Mouse (Mus musculus) midbrain, embryonic 11.5 days (tissue): ENCODE measurements around the gene Mcur1. TPM values are rescaled to one million over a fixed set of nuclear protein-coding genes. Genes with fewer than 3 reads are reported as not detected.
A peak's percentile ranks its signal among the peaks of the same experiment; 100 is the strongest.

Experiments
- ATAC-seq: fragments of 200-750 bp; cut with Nextera tagmentation; 2 replicates; pipeline ENCODE4 v1.8.0; 2017; ENCODE audit warnings: moderate TSS enrichment, moderate library complexity; ENCODE audit not compliant: low FRiP score
- DNase-seq: peaks from one replicate; pipeline ENCODE4 v3.0.0; 2015; ENCODE audit warnings: low spot score; ENCODE audit errors: missing footprints
- H3K27ac ChIP-seq: fragments of 300-500 bp; sonication (generic); 2 replicates; pipeline ENCODE4 v1.5.1; 2014; ENCODE audit warnings: low read depth, low read length
- H3K27me3 ChIP-seq: fragments of 300-500 bp; sonication (generic); 2 replicates; pipeline ENCODE4 v1.6.1; 2014; ENCODE audit warnings: mild to moderate bottlenecking, low read length, moderate library complexity, mixed read lengths; ENCODE audit not compliant: control insufficient read depth, insufficient read depth
- H3K36me3 ChIP-seq: fragments of 300-500 bp; sonication (generic); 2 replicates; pipeline ENCODE4 v1.6.1; 2014; ENCODE audit warnings: mild to moderate bottlenecking, low read length, moderate library complexity, mixed read lengths; ENCODE audit not compliant: control insufficient read depth, insufficient read depth
- H3K4me1 ChIP-seq: fragments of 300-500 bp; sonication (generic); 2 replicates; pipeline ENCODE4 v1.6.1; 2014; ENCODE audit warnings: low read length; ENCODE audit not compliant: control insufficient read depth, insufficient read depth
- H3K4me2 ChIP-seq: fragments of 300-500 bp; sonication (generic); 2 replicates; pipeline ENCODE4 v1.6.1; 2014; ENCODE audit warnings: mild to moderate bottlenecking, moderate library complexity
- H3K4me3 ChIP-seq: fragments of 300-500 bp; sonication (generic); 2 replicates; pipeline ENCODE4 v1.5.1; 2014; ENCODE audit warnings: low read depth, low read length
- H3K9ac ChIP-seq: fragments of 300-500 bp; sonication (generic); 2 replicates; pipeline ENCODE4 v1.6.1; 2014; ENCODE audit warnings: low read length
- H3K9me3 ChIP-seq: fragments of 300-500 bp; sonication (generic); 2 replicates; pipeline ENCODE4 v1.6.1; 2016; ENCODE audit warnings: low read length; ENCODE audit not compliant: control insufficient read depth
- WGBS: fragments of 180-500 bp; shearing (Covaris S2); extraction: QIAGEN DNeasy Blood & Tissue Kit; methylation state at CpG from one replicate; pipeline ENCODE4 v1.1.7; 2014; 5-methylcytosine and 5-hydroxymethylcytosine counted together
- polyA plus RNA-seq: library from polyadenylated mRNA; unstranded; fragments of >200 nt; fragmentation: Nextera tagmentation; extraction: Ambion mirVana; gene quantifications from 2 replicates; pipeline ENCODE4 v1.2.1, GENCODE M21; 2014

Mcur1 gene
- polyA plus RNA-seq, 1 experiment from 2014 or later = 11.2 TPM

- peaks cover 6% of the 10 kb centered on the region; the same call in 1 of the 2 replicates for H3K4me1 ChIP-seq
- H3K4me3 ChIP-seq = peak overlapping the region; percentile 65
- H3K27ac ChIP-seq = no peak overlapping the region
- H3K9me3 ChIP-seq = no peaks in the 10 kb centered on the region
- WGBS = 44% methylated on average over 6 of the region's 6 CpGs
- H3K36me3 ChIP-seq = no peaks in the 10 kb centered on the region
- DNase-seq (no peak), ATAC-seq (no peak)
- H3K9ac ChIP-seq = peak overlapping the region; percentile 84
- peak overlapping the region; percentile 93 for H3K4me2 ChIP-seq
- H3K27me3 ChIP-seq = peaks cover 4% of the 10 kb centered on the region; the same call in 1 of the 2 replicates
Observed at GRCm38 (mm10) chr13:43558959-43559358, 1.0 kb downstream of the Mcur1 start.

DNA sequence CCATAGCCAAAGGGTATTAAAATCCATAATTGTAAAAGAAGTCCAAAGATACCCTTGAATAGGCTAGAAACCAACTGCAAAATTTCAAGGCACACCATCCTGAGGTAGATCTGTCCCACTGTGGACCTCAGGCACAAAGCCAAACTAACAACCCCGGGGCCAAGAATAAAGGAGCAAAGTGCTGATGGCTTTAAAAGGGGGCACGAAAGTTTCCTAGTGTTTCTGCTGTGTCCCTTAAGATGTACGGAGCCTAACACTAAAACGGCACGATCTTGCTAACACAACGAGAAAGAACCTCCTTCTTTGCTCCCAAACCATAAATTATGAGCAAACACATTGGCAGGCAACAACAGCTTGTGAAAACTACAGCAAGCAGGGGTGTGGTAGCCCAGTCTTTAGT lies 1.6 kb downstream of the Mcur1 start:
- Histone ChIP-seq H3K36me3 (no peaks in the 10 kb centered on the region), H3K4me3 (no peak overlapping the region)
- WGBS = 87% methylated on average over 6 of the region's 6 CpGs

DNA sequence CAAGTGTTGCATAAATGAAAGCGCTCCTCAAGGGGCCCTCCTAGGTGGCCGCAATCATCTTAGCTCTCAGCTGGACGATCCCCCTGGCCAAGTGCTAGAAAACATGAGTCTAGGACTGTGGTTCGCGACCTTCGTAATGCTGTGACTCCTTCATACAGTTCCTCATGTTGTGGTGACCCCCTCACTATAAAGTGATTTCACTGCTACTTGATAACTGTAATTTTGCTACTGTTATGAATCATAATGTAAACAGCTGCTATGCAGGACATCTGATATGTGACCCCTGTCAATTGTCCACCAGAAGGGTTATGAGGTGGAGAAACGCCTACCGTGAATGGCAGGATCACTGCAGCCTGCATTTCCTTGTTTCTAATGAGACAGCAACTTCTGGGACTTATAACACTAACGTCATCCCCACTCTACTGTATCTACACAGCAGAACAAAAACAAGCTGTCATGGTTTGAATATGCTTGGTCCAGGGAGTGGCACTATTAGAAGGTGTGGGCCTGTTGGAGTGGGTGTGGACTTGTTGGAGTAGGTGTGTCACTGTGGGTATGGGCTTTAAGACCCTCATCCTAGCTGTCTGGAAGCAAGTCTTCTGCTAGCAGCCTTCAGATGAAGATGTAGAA lies 3.0 kb downstream of the Mcur1 start:
- Histone ChIP-seq H3K9me3 (no peaks in the 10 kb centered on the region), H3K27me3 (peaks cover 4% of the 10 kb centered on the region; the same call in 1 of the 2 replicates), H3K36me3 (no peaks in the 10 kb centered on the region), H3K4me1 (peaks cover 6% of the 10 kb centered on the region; the same call in 1 of the 2 replicates), H3K4me2 (no peak overlapping the region), H3K27ac (no peak overlapping the region), H3K4me3 (no peak overlapping the region), H3K9ac (no peak overlapping the region)
- no peak for ATAC-seq
- peak; percentile 64 for DNase-seq
- 93% methylated on average over 9 of the region's 9 CpGs for WGBS

More for the DNA sequence above, 1.6 kb downstream of the Mcur1 start:
- DNase-seq (no peak), ATAC-seq (no peak)
- H3K9me3 ChIP-seq = no peaks in the 10 kb centered on the region
- H3K27me3 ChIP-seq = peaks cover 4% of the 10 kb centered on the region; the same call in 1 of the 2 replicates
- H3K9ac ChIP-seq = no peak overlapping the region
- H3K27ac ChIP-seq = no peak overlapping the region
- H3K4me1 ChIP-seq = peaks cover 6% of the 10 kb centered on the region; the same call in 1 of the 2 replicates
- H3K4me2 ChIP-seq = no peak overlapping the region

DNA sequence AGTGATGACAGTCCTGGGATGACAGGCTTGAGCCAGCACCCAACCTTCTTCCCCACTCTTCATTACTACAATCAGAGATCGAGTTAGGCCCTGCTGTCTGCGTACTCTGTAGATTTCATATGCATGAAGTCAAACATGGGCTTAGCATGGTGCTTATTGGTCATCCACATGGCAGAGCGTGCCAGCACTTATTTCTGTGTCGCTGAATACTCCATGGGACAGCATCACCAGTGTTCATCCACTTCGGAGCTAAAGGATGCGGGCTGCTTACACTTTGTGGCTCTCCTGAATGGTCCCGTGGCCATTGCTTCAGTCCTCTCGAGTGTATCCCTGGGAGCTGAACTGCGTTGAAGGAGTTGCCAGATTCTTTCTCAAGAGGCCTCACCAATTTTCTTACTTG lies 4.7 kb downstream of the Mcur1 start:
- DNase-seq (peak; percentile 14), ATAC-seq (no peak)
- H3K4me3 ChIP-seq = no peak overlapping the region
- 89% methylated on average over 9 of the region's 9 CpGs for WGBS
- H3K36me3 ChIP-seq = no peaks in the 10 kb centered on the region; the same call in 1 of the 2 replicates
- H3K27ac ChIP-seq = no peak overlapping the region
- H3K9ac ChIP-seq = no peak overlapping the region
- no peak overlapping the region for H3K4me2 ChIP-seq
- peaks cover 4% of the 10 kb centered on the region; the same call in 1 of the 2 replicates for H3K27me3 ChIP-seq
- peaks cover 4% of the 10 kb centered on the region; the same call in 1 of the 2 replicates for H3K4me1 ChIP-seq
- H3K9me3 ChIP-seq = no peaks in the 10 kb centered on the region

DNA sequence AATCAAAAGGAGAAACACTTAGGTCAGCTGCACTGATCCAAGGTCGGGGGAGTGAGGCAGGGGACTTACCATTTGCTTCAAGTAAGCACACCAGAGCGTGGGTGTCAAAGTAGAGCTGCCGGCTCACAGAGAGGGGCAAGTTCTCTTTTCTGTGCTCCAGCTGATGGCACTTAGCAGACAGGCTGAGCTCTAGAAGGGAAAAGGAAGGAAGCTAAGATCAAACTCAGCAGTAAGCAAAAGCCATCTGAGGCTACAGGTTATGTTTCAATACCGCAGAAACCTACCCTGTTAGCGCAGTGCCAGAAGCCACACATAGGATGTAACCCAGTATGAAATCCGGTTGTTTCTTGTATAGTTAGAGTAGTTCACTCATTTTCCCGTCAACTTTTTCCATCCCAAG lies 5.2 kb downstream of the Mcur1 start:
- Histone ChIP-seq H3K9ac (no peak overlapping the region), H3K4me3 (no peak overlapping the region), H3K27me3 (peaks cover 4% of the 10 kb centered on the region; the same call in 1 of the 2 replicates), H3K4me2 (no peak overlapping the region), H3K4me1 (peaks cover 4% of the 10 kb centered on the region; the same call in 1 of the 2 replicates), H3K9me3 (no peaks in the 10 kb centered on the region), H3K27ac (no peak overlapping the region), H3K36me3 (no peaks in the 10 kb centered on the region; the same call in 1 of the 2 replicates)
- ATAC-seq = no peak
- DNase-seq = peak; percentile 6
- 89% methylated on average over 7 of the region's 7 CpGs for whole genome bisulfite sequencing

DNA sequence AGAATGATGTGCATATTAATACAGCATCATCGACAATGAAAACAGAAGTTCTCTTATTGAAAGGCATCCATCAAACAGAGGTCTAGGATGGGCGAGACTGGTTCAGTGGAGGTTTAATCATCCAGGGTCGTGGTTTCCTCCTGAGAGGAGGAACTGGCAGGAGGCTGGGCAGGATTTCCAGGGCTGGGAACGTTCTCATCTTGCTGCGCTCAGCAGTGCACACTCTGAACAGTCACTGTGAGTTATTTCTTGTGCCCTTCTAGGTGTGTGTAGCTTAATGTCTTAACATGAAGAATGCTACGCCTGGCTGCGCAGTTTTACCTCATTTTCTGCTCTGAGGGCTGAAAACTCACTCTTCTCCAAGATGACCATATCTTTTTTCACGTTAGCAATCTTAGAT lies 9.3 kb downstream of the Mcur1 start:
- no peaks in the 10 kb centered on the region for H3K9me3 ChIP-seq
- no peak overlapping the region for H3K27ac ChIP-seq
- H3K4me2 ChIP-seq = no peak overlapping the region
- no peak overlapping the region for H3K4me3 ChIP-seq
- H3K9ac ChIP-seq = no peak overlapping the region
- DNase-seq = peak; percentile 54
- 92% methylated on average over 8 of the region's 8 CpGs for WGBS
- H3K36me3 ChIP-seq = no peaks in the 10 kb centered on the region; the same call in 1 of the 2 replicates
- no peaks in the 10 kb centered on the region for H3K27me3 ChIP-seq
- H3K4me1 ChIP-seq = no peaks in the 10 kb centered on the region
- ATAC-seq = no peak

DNA sequence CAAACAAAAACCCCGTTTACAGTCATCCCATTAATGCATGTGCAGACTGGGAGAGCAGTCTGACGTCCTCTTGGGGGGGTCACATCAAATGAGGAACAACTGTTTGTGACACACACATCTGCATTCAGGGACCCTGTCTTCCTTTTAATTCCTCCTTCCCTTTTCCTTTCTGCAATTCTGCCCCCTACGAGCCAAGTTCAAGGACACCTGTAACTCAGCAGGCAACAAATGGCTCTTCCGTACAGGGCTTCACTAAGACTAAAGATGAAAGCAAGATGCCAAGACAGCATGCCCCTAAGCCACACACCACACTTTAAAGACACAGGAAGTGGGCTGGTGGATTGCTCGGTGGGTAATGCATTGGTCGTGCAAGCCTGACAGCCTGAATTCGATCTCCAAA lies 10.1 kb downstream of the Mcur1 start:
- no peak for ATAC-seq
- H3K9ac ChIP-seq = no peak overlapping the region
- H3K4me2 ChIP-seq = no peak overlapping the region
- no peaks in the 10 kb centered on the region for H3K4me1 ChIP-seq
- DNase-seq = peak; percentile 56
- H3K9me3 ChIP-seq = no peaks in the 10 kb centered on the region
- 94% methylated on average over 7 of the region's 7 CpGs for WGBS
- no peak overlapping the region for H3K4me3 ChIP-seq
- H3K36me3 ChIP-seq = no peaks in the 10 kb centered on the region; the same call in 1 of the 2 replicates
- H3K27ac ChIP-seq = no peak overlapping the region
- no peaks in the 10 kb centered on the region for H3K27me3 ChIP-seq

DNA sequence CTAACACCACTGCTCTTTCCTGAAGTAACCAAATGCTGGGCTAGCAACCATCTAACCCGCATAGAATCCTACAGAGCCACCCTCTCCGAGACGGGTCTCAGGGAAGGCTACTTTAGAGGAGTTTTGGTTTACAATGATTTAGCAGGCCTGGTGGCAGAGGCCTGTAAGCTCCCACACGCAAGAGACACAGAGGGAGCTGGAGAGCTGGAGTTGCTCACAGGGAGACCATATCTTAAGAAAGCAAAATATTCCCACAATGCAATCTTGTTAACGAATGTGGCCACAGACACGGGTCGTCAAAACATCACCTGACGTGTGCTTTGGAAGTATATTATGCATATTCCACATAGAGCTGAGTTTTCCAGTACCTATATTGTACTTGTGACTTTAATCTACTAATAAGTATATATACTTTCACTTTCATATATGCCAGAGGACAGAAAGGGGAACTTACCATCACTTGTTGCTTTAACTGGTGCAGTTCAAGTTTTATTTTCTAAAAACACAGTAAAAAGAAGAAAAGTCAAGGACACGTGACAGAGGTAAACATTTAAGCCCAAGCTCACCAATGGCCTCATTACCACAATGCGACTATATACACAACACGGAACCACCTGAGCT lies 10.8 kb downstream of the Mcur1 start:
- H3K9ac ChIP-seq = no peak overlapping the region
- ATAC-seq (no peak), DNase-seq (peak; percentile 49)
- WGBS = 88% methylated on average over 11 of the region's 11 CpGs
- H3K4me2 ChIP-seq = no peak overlapping the region
- no peaks in the 10 kb centered on the region; the same call in 1 of the 2 replicates for H3K36me3 ChIP-seq
- H3K4me3 ChIP-seq = no peak overlapping the region
- H3K27me3 ChIP-seq = no peaks in the 10 kb centered on the region
- H3K4me1 ChIP-seq = no peaks in the 10 kb centered on the region
- no peaks in the 10 kb centered on the region for H3K9me3 ChIP-seq
- H3K27ac ChIP-seq = no peak overlapping the region

DNA sequence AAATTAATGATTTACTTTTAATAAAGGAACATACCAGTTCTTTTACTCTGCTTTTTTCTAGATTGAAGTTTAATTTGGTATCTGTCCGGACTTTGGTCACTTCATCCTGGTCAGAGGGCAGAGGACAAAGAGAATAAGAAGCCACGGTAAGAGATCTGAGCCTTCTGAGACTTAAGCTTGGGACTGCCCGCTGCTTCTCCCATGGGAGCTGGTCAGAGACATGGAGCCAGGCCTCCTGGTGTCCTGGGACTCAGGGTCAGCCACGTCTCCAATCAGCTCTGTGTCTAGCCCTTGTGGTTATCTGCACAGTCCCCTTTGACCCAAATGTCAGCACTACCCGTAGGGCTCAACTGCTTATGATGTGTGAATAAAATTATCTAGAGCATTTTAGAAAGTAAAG lies 11.4 kb downstream of the Mcur1 start:
- Histone ChIP-seq H3K9me3 (no peaks in the 10 kb centered on the region), H3K36me3 (no peaks in the 10 kb centered on the region; the same call in 1 of the 2 replicates), H3K4me1 (no peaks in the 10 kb centered on the region), H3K4me2 (no peak overlapping the region), H3K27me3 (no peaks in the 10 kb centered on the region), H3K27ac (no peak overlapping the region), H3K9ac (no peak overlapping the region), H3K4me3 (no peak overlapping the region)
- ATAC-seq = no peak
- DNase-seq = peak; percentile 23
- WGBS = 79% methylated on average over 5 of the region's 5 CpGs
